Mouse (Mus musculus) stomach, postnatal 0 days (tissue): ENCODE data around the gene Rgl2. TPM values are rescaled to one million over a fixed set of nuclear protein-coding genes. Genes with fewer than 3 reads are reported as not detected.
"Not testable (repeated sequence)": the region's sequence is repeated elsewhere in the genome, so short reads cannot be mapped to it uniquely, and the experiment has no call there.

Source experiments
- ATAC-seq: fragments of 200-750 bp; cut with Nextera tagmentation; 2 replicates; pipeline ENCODE4 v1.8.0; 2017; ENCODE audit not compliant: low FRiP score, low TSS enrichment
- DNase-seq: peaks from one replicate; pipeline ENCODE4 v3.0.0-alpha.2; 2016; ENCODE audit warnings: low spot score
- H3K27ac ChIP-seq: fragments of 300-500 bp; sonication (generic); replicated peaks from 2 replicates; pipeline ENCODE4 v1.5.1; 2014; ENCODE audit warnings: mild to moderate bottlenecking, control low read depth
- H3K27me3 ChIP-seq: fragments of 300-500 bp; sonication (generic); 2 replicates; pipeline ENCODE4 v1.6.1; 2014; ENCODE audit warnings: low read length; ENCODE audit not compliant: control insufficient read depth, insufficient read depth
- H3K36me3 ChIP-seq: fragments of 300-500 bp; sonication (generic); 2 replicates; pipeline ENCODE4 v1.6.1; 2014; ENCODE audit warnings: low read length, mixed read lengths; ENCODE audit not compliant: control insufficient read depth, insufficient read depth
- H3K4me1 ChIP-seq: fragments of 300-500 bp; sonication (generic); replicated peaks from 2 replicates; pipeline ENCODE4 v1.6.1; 2014; ENCODE audit warnings: antibody characterized with exemption; ENCODE audit not compliant: control insufficient read depth, insufficient read depth
- H3K4me2 ChIP-seq: fragments of 300-500 bp; sonication (generic); replicated peaks from 2 replicates; pipeline ENCODE4 v1.6.1; 2014; ENCODE audit warnings: low read depth, mild to moderate bottlenecking, control low read depth, moderate library complexity
- H3K4me3 ChIP-seq: fragments of 300-500 bp; sonication (generic); 2 replicates; pipeline ENCODE4 v1.5.1; 2014; ENCODE audit warnings: low read depth, low read length, control low read depth
- H3K9ac ChIP-seq: fragments of 300-500 bp; sonication (generic); 2 replicates; pipeline ENCODE4 v1.6.1; 2014; ENCODE audit warnings: mild to moderate bottlenecking, low read length, control low read depth, mixed read lengths
- H3K9me3 ChIP-seq: fragments of 300-500 bp; sonication (generic); 2 replicates; pipeline ENCODE4 v1.6.1; 2016; ENCODE audit warnings: low read length; ENCODE audit not compliant: control insufficient read depth
- CTCF ChIP-seq: IDR thresholded peaks from 2 replicates; pipeline ENCODE4 v1.5.1; 2016; ENCODE audit warnings: antibody characterized with exemption, low read depth, mild to moderate bottlenecking, moderate library complexity
- EP300 ChIP-seq: optimal IDR thresholded peaks from 2 replicates; pipeline ENCODE3; 2016; ENCODE audit warnings: antibody characterized with exemption
- WGBS: fragments of 180-500 bp; shearing (Covaris S2); extraction: QIAGEN DNeasy Blood & Tissue Kit; methylation state at CpG from one replicate; pipeline ENCODE4 v1.1.7; 2014; 5-methylcytosine and 5-hydroxymethylcytosine counted together
- microRNA-seq: library from miRNA; unstranded; fragments of <30 nt; microRNA quantifications from one replicate; pipeline ENCODE4, GENCODE M21; 2016
- polyA plus RNA-seq: library from polyadenylated mRNA; unstranded; fragments of >200 nt; fragmentation: Nextera tagmentation; extraction: Ambion mirVana; gene quantifications from 2 replicates; pipeline ENCODE4 v1.2.1, GENCODE M21; 2015

Rgl2 gene
- polyA plus RNA-seq, 1 experiment from 2014 or later, result 18.6 TPM

DNA sequence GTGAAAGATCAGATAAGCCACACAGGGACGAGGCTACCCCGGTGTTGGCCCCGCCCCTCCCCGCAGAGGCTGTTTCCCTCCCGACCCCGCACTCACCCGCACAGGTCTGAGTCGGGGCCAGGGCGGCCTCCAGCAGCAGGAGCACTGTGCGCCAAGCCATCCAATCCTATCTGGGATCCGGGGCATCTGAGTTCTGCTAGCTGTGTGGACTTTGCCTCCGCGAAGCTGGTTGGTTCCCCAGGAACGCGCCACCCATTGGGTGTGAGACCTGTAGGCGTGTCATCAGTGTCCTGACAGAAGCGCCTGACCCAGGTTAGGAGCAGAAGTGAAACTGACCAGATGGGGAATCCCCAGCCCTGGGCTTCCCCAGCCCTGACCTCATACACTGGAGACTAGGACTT is 49.3 kb downstream of the Rgl2 start:
- peak; percentile 94 for ATAC-seq
- H3K9ac ChIP-seq, result peak overlapping the region; percentile 48
- no peak overlapping the region for H3K27ac ChIP-seq
- H3K4me1 ChIP-seq, result 0 out of 2 replicates have a peak, but pooled peaks cover 2% of the 10 kb centered on the region
- DNase-seq, result peak; percentile 90
- no peaks in the 10 kb centered on the region for H3K9me3 ChIP-seq
- 1% methylated on average over 15 of the region's 17 CpGs for WGBS
- H3K4me2 ChIP-seq, result peak overlapping the region; percentile 58
- H3K36me3 ChIP-seq, result no peaks in the 10 kb centered on the region
- TF ChIP-seq EP300 (no peak), CTCF (no peak)
- no peaks in the 10 kb centered on the region; the same call in 1 of the 2 replicates for H3K27me3 ChIP-seq
- H3K4me3 ChIP-seq, result peak overlapping the region; percentile 39

DNA sequence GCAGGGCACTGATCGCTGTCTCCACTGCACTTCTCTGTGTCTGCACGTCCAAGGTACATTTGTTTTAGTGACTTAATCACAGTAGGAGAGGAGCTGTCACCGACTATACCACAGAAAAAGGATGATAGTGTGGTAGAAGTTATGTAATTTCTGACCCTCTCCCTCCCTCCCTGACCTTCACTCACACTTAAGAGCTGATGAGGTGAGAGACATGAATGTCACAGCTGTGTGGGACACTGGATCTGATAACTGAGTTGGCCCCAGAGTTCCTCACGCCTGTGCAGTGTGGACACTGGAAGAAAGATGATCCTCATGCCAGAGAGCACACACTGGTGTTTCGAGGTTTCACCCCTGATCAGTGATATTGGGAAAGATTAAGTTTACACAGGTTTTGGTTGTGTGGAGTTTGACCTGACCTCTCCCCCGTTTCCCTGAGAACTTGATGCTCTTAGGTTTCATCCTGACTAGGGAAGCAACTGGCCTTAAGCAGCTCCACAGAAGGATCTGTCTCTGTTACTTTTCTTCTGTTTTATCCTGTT is 50.2 kb downstream of the Rgl2 start:
- no peak overlapping the region for H3K4me2 ChIP-seq
- H3K9ac ChIP-seq, result no peak overlapping the region
- no peak overlapping the region for H3K27ac ChIP-seq
- 69% methylated on average over 6 of the region's 6 CpGs for WGBS
- ATAC-seq (no peak), DNase-seq (no peak)
- TF ChIP-seq EP300, result no peak
- no peak for TF ChIP-seq CTCF
- H3K36me3 ChIP-seq, result no peaks in the 10 kb centered on the region
- H3K4me3 ChIP-seq, result no peak overlapping the region
- no peaks in the 10 kb centered on the region for H3K9me3 ChIP-seq
- no peaks in the 10 kb centered on the region; the same call in 1 of the 2 replicates for H3K27me3 ChIP-seq
- 0 out of 2 replicates have a peak, but pooled peaks cover 2% of the 10 kb centered on the region for H3K4me1 ChIP-seq

- DNase-seq (no peak), ATAC-seq (no peak)
- 0 out of 2 replicates have a peak, but pooled peaks cover 2% of the 10 kb centered on the region for H3K4me1 ChIP-seq
- H3K4me2 ChIP-seq, result no peak overlapping the region
- 75% methylated on average over 19 of the region's 19 CpGs for WGBS
- TF ChIP-seq CTCF (no peak), EP300 (no peak)
- H3K27ac ChIP-seq, result peak overlapping the region; percentile 49; the same call in 1 of the 2 replicates
- H3K9me3 ChIP-seq, result no peaks in the 10 kb centered on the region
- no peak overlapping the region for H3K4me3 ChIP-seq
- no peak overlapping the region for H3K9ac ChIP-seq
- H3K36me3 ChIP-seq, result no peaks in the 10 kb centered on the region
- no peaks in the 10 kb centered on the region; the same call in 1 of the 2 replicates for H3K27me3 ChIP-seq
Measured at GRCm38 (mm10) chr17:33980181-33981035, 51.1 kb downstream of the Rgl2 start.

DNA sequence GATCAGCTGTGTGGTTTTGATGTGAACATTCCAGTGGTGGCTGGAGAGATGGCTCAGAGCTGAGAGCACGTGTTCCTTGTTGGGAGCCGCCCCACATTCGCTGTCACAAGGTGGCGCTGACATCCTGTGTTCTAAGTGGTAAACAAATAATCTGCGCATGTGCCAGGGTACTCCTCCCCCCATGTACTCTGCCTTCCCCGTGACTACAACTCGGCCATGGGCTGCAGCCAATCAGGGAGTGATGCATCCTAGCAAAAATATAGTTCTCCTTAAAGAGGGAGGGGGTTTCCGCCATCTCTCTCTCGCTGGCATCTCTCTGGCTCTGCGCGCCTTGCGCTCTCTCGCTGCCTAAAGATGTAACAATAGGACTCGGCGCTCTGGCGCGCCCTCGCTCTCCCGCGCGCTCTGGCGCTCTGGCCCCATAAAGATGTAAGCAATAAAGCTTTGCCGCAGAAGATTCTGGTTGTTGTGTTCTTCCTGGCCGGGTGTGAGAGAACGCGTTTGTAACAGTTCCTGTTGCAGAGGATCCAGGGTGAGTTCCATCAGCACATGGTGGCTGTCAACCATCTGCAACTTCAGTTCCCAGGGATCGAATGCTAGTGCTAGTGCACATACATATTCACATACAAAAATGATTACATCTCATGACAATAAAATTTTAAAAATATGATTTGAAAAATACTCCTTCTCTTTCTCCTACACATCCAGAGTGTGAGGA is 52.0 kb downstream of the Rgl2 start:
- not testable (repeated sequence) for H3K27me3 ChIP-seq, H3K9me3 ChIP-seq, H3K36me3 ChIP-seq, H3K4me1 ChIP-seq
- H3K27ac ChIP-seq, result peak overlapping the region; percentile 67; the same call in 1 of the 2 replicates
- WGBS, result under 1% methylated on average over 27 of the region's 27 CpGs
- DNase-seq (peak; percentile 91), ATAC-seq (peak; percentile 86)
- H3K4me3 ChIP-seq, result peak overlapping the region; percentile 43
- H3K9ac ChIP-seq, result peak overlapping the region; percentile 51; the same call in 1 of the 2 replicates
- TF ChIP-seq CTCF, result peak; percentile 72
- H3K4me2 ChIP-seq, result peak overlapping the region; percentile 59

DNA sequence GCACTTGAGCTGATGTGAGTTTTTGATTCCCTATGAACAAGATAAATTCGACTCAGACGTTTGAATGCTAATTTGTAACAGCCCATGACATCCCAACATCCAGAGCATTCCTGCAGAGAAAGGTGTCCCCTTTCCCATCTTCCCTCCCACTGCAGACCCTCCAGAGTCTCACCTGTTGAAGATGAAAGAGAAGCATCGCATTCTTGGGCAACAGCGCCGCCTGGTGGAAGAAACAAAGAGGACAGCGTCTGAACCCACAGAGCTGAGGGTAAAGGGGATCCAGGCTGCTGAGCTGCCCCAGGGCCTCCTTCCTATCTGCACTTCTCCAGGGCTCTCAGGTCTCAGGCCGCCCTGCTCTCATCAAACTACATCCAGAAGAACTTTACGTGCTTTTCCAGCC is 52.8 kb downstream of the Rgl2 start:
- peak; percentile 58 for DNase-seq
- not testable (repeated sequence) for H3K4me2 ChIP-seq, H3K9ac ChIP-seq, H3K4me3 ChIP-seq, H3K27ac ChIP-seq, ATAC-seq, H3K9me3 ChIP-seq, H3K36me3 ChIP-seq, H3K27me3 ChIP-seq, H3K4me1 ChIP-seq
- TF ChIP-seq CTCF, result peak; percentile 85
- WGBS, result 13% methylated on average over 8 of the region's 8 CpGs

Small RNA genes within 50 kb of the gene (microRNA-seq; reads per million reads assigned to microRNA genes)
- not detected for gene Gm27740

Other genes with a start within 250 kb of the Rgl2 start
- 115 and 122 TPM in 2 replicates for gene Hnrnpm, start 242.7 kb upstream of the Rgl2 start, polyA plus RNA-seq
- 51.1 and 54.6 TPM in 2 replicates for gene March2, start 210.9 kb upstream of the Rgl2 start, polyA plus RNA-seq
- 164 TPM in 2 replicates for gene Rab11b, start 169.0 kb upstream of the Rgl2 start, polyA plus RNA-seq
- gene Angptl4, start 147.7 kb upstream of the Rgl2 start, polyA plus RNA-seq, result 31.3 and 42.4 TPM in 2 replicates
- 17.1 and 20.3 TPM in 2 replicates for gene Kank3, start 119.0 kb upstream of the Rgl2 start, polyA plus RNA-seq
- 1,008 and 1,055 TPM in 2 replicates for gene Rps28, start 105.0 kb upstream of the Rgl2 start, polyA plus RNA-seq
- gene Ndufa7, start 105.0 kb upstream of the Rgl2 start, polyA plus RNA-seq, result 497 TPM in 2 replicates
- 32.7 and 38.2 TPM in 2 replicates for gene Cd320, start 86.5 kb upstream of the Rgl2 start, polyA plus RNA-seq
- not detected in 2 replicates for gene Gm7029, start 55.7 kb upstream of the Rgl2 start, polyA plus RNA-seq
- gene Kifc1, start 38.9 kb upstream of the Rgl2 start, polyA plus RNA-seq, result 1.3 and 1.7 TPM in 2 replicates
- gene Platr17, start 24.4 kb upstream of the Rgl2 start, polyA plus RNA-seq, result 1.1 TPM in 2 replicates
- gene Daxx, start 20.1 kb upstream of the Rgl2 start, polyA plus RNA-seq, result 18.1 and 22.4 TPM in 2 replicates
- 63.7 and 72.4 TPM in 2 replicates for gene Tapbp, start 13.6 kb upstream of the Rgl2 start, polyA plus RNA-seq
- gene Zbtb22, start 13.6 kb upstream of the Rgl2 start, polyA plus RNA-seq, result 10.7 and 12.2 TPM in 2 replicates
- 92.7 and 96.8 TPM in 2 replicates for gene Pfdn6, start 10.8 kb downstream of the Rgl2 start, polyA plus RNA-seq
- gene Wdr46, start 11.1 kb downstream of the Rgl2 start, polyA plus RNA-seq, result 17.1 and 20.2 TPM in 2 replicates
- 15.0 and 15.2 TPM in 2 replicates for gene B3galt4, start 21.9 kb downstream of the Rgl2 start, polyA plus RNA-seq
- 24.7 and 26.3 TPM in 2 replicates for gene Vps52, start 26.3 kb downstream of the Rgl2 start, polyA plus RNA-seq
- gene Rps18, start 26.5 kb downstream of the Rgl2 start, polyA plus RNA-seq, result 1,740 and 1,781 TPM in 2 replicates
- 129 and 130 TPM in 2 replicates for gene H2-K1, start 70.8 kb downstream of the Rgl2 start, polyA plus RNA-seq
- 13.3 and 14.6 TPM in 2 replicates for gene Ring1, start 95.1 kb downstream of the Rgl2 start, polyA plus RNA-seq
- gene H2-Ke6, start 98.5 kb downstream of the Rgl2 start, polyA plus RNA-seq, result 37.6 and 42.4 TPM in 2 replicates
- gene Slc39a7, start 102.1 kb downstream of the Rgl2 start, polyA plus RNA-seq, result 114 and 118 TPM in 2 replicates
- 25.0 and 26.9 TPM in 2 replicates for gene Rxrb, start 102.3 kb downstream of the Rgl2 start, polyA plus RNA-seq
- gene Col11a2, start 109.9 kb downstream of the Rgl2 start, polyA plus RNA-seq, result 0.18 and 0.29 TPM in 2 replicates
- gene H2-Oa, start 162.8 kb downstream of the Rgl2 start, polyA plus RNA-seq, result 0.25 and 0.29 TPM in 2 replicates
- 9.1 and 9.5 TPM in 2 replicates for gene H2-DMa, start 190.0 kb downstream of the Rgl2 start, polyA plus RNA-seq
- 45.0 and 48.1 TPM in 2 replicates for gene Brd2, start 193.1 kb downstream of the Rgl2 start, polyA plus RNA-seq
- gene H2-DMb2, start 213.8 kb downstream of the Rgl2 start, polyA plus RNA-seq, result 0.45 and 0.53 TPM in 2 replicates
- 2.1 and 2.6 TPM in 2 replicates for gene H2-DMb1, start 223.5 kb downstream of the Rgl2 start, polyA plus RNA-seq